Mouse (Mus musculus) erythroid progenitor cell, adult 5-6 weeks (primary cell): ENCODE data around the gene Pm20d1. TPM values are rescaled to one million over a fixed set of nuclear protein-coding genes. Genes with fewer than 3 reads are reported as not detected.
"Not testable (repeated sequence)": the region's sequence is repeated elsewhere in the genome, so short reads cannot be mapped to it uniquely, and the experiment has no call there.

Source experiments
- ATAC-seq: replicated peaks from 2 replicates; pipeline ENCODE4 v1.8.0; 2016; ENCODE audit warnings: moderate number of reproducible peaks, mild to moderate bottlenecking, moderate TSS enrichment, inconsistent platforms; ENCODE audit not compliant: poor library complexity, low FRiP score, severe bottlenecking
- total RNA-seq, 2 experiments: library from RNA; stranded (forward) in 1 of 2; stranded (reverse) in 1 of 2; fragments of 150-400 nt in 1 of 2; fragments of 186-747, 209-891 nt in 1 of 2; gene quantifications; 2 replicates each; pipeline versions ENCODE4 v1.2.3 to v1.2.4; 2015 to 2017; ENCODE audit warnings: low replicate concordance in 2 of 2

Pm20d1 gene
- total RNA-seq, 2 experiments from 2014 or later, result not detected

GRCm38 (mm10) chr1:131770656-131771055 lies 26.5 kb upstream of the Pm20d1 start:
- no peak for ATAC-seq

- ATAC-seq, result no peak
These were observed 25.7 kb upstream of the Pm20d1 start for GRCm38 (mm10) chr1:131771440-131771839.

- ATAC-seq, result no peak
These were observed 2.6 kb upstream of the Pm20d1 start for GRCm38 (mm10) chr1:131794591-131794990.

DNA sequence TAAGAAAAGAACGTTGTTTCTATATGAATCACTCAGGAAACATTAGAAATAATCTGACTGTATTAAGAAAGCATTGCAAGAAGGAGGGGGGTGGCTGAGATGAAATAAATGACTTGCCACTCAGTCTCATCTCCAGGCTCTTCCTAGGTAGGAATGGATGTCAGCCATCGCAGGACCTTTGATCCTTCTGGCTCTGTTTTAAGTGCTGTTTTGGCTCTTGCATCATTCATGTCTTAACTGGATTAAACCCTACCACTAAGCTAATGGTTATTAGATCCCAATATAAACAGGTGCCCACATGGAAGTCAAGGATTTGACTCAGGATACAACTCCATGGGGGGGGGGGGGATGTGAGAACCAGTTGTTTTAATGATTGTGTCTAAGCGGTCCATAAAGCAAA lies 2.0 kb upstream of the Pm20d1 start:
- no peak for ATAC-seq

DNA sequence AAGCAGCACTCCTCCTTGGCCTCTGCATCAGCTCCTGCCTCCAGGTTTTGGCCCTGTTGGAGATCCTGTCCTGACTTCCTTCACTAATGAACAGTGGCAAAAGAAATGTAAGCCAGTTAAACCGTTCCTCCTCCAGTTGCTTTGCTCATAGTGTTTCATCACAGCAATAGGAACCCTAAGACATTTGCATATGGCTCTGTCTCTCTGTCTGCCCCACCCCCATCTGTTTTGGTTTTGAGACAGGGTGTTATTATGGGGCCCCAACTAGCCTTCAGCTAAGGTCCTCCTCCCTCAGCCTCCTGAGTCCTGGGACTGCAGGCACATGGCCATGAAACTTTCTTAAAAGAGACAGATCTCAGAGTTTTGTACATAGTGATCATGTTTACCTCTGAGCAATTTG lies 2.8 kb downstream of the Pm20d1 start:
- ATAC-seq, result no peak

GRCm38 (mm10) chr1:131801071-131801470 lies 3.9 kb downstream of the Pm20d1 start:
- ATAC-seq, result no peak

- ATAC-seq, result no peak
These were observed 5.5 kb downstream of the Pm20d1 start for GRCm38 (mm10) chr1:131802652-131803051.

- no peak for ATAC-seq
These were observed 7.0 kb downstream of the Pm20d1 start for GRCm38 (mm10) chr1:131804166-131804565.

DNA sequence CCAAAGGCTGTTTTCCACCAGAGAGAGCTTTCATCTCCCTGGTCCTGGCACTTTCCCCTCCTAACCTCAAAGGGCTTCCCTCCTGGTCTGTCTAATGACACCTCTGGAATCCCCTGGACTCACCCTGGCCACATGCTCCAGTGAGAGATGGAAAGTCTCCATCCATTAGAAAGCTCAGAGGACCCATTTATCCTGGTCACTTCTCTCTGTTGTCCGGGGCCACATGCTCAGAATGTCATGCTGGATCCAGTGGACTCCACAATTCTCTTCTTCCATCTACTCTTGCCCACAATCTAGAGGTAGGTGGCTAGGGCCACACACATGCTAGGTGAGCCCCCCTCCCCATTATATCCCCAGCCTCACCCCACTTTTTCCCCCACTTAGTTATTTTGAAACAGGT lies 11.8 kb downstream of the Pm20d1 start:
- no peak for ATAC-seq

GRCm38 (mm10) chr1:131809651-131810050 lies 12.5 kb downstream of the Pm20d1 start:
- no peak for ATAC-seq

- no peak for ATAC-seq
These were observed 14.2 kb downstream of the Pm20d1 start for GRCm38 (mm10) chr1:131811393-131811792.

- no peak for ATAC-seq
These were observed 14.8 kb downstream of the Pm20d1 start for GRCm38 (mm10) chr1:131812006-131812405.

DNA sequence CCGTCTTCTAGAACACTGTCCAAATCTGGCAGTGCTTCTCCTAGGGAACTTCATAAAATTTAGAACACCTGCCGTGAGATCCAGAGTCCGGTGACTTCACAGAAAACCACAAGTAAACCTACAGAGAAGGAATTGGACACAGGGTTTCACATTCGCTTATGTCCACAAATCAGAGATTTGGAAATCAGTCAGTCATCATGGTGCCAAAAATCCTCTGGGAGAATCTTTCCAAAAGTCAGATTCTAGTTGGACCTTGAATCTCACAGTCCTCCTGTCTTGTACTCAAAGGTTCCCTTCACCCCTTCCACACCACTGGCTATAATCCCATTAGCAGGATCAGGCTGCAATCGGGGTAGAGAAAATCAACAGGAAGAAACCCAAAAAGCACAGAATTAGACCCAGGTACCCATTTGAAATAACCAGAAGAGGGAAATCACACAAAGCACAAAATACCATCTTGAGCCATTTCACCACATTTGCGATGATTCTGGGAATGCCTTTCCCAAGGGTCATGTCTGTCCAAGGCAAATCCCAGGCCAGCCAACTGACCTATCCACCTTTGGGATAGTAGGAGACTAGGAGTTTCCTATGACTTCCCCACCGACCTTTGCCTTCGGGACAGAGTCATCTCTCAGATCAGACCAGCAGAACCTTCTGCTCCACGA lies 15.6 kb downstream of the Pm20d1 start:
- ATAC-seq, result no peak

DNA sequence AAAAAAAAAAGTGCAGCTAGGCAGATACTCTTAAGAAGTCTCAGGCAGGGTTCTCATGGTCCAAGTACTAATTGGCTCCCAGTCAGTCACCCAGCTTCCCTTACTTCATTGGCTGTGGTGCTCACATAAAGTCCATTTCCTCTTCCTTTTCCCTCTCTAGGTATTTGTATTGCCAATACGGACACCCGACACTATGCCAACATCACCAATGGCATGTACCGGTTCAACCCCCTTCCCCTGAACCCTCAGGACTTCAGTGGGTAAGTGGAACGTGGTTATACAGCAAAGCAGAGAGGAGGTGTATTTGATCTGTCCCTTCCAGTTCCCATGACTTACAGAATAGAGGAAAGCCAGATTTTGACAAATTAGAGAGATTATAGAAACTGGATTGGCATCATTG lies 16.6 kb downstream of the Pm20d1 start:
- no peak for ATAC-seq

DNA sequence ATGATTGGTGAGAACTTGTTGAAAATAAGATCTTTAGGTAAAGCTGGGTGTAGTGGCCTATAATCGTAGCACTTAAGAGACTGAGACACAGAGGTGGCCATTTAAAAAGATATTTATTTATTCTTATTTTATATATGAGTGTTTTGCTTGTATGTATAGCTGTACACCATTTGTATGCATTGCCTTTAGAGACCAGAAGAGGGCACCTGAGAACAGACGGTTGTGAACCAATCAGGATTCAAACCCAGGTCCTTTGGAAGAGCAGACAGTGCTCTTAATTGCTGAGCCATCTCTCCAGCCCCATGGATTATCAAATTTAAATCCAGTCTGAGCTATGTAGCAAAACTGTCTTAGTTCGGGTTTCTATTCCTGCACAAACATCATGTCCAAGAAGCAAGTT lies 17.0 kb downstream of the Pm20d1 start:
- ATAC-seq, result no peak

GRCm38 (mm10) chr1:131816886-131817285 lies 19.7 kb downstream of the Pm20d1 start:
- no peak for ATAC-seq

DNA sequence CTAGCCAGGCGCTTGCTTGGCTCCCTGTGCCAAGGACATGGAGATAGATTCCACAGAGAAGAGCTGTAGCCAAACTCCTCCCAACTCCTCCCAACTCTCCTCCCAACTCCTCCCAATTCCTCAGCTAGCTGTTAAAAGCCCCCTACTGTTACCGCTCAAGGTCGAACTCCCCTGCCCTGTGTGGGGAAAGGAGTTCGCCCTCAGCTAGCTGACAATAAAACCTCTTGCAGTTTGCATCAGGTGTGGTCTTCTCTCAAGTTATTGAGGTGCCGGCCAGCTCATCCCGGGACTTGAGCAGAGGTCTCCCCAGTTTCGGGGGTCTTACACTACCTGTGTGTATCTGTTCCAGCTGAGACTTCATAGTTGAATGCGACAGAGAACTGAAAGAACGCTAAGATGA lies 23.2 kb downstream of the Pm20d1 start:
- not testable (repeated sequence) for ATAC-seq

GRCm38 (mm10) chr1:131820887-131821328 lies 23.7 kb downstream of the Pm20d1 start:
- no peak for ATAC-seq

GRCm38 (mm10) chr1:131822292-131822691 lies 25.1 kb downstream of the Pm20d1 start:
- ATAC-seq, result no peak

- no peak for ATAC-seq
These were observed 25.8 kb downstream of the Pm20d1 start for GRCm38 (mm10) chr1:131822856-131823492.

- no peak for ATAC-seq
These were observed 26.4 kb downstream of the Pm20d1 start for GRCm38 (mm10) chr1:131823563-131823962.
